Mouse (Mus musculus): Measurements from ENCODE around the gene Col26a1.

- TF ChIP-seq ZC3H11A (IDR thresholded peaks at IDR 0.05; ENCODE audit: borderline replicate concordance, low read depth, low read length) (no peak), MAFK (IDR thresholded peaks at IDR 0.05; ENCODE audit: insufficient read depth, low read depth, low read length) (no peak)
Measured at GRCm38 (mm10) chr5:136784531-136784930, 98.5 kb downstream of the Col26a1 start.

All from ES-E14 (cell line).